Comparison of ENCODE assay signal across 9 mouse cellular contexts in the genomic region with DNA sequence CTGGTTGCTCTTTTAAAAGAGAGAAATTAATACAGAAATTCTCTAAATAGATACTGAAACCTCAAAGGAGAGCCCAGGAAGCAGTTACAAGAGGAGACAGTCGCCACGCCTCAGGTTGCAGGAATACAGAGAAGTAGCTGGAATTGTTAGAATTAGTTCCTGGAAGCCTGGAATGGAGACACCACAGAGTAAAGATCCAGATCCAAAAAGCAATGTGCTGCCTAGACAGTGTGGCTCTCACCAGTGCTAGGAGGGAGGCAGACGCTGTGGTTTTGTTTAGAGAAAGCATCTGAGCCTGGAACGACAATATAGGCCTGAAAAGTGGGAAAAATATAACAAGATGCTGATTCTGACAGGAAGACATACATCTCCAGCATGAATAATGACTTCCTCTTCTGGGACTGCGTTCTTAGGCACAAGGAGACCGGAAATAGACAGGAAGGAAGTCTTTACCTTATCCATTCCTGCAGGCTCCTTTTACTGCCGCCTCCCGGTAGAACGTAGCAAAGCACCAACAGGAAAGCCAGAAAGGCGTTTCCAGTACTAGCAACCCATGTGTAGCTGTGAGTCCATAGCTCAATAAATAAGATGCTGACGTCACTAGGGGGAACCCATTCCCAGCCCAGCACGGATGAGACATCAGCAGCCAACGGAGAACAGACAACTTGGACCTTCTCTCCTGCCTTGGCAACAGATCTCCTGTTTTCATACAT. TPM values are rescaled to one million over a fixed set of nuclear protein-coding genes. Genes with fewer than 3 reads are reported as not detected.
A peak's percentile ranks its signal among the peaks of the same experiment; 100 is the strongest.
DNase-seq lines count a peak whose midpoint lies in the region; ATAC-seq and TF ChIP-seq lines count a peak whose summit lies in the region.
"Had no signal": no experiment of that assay in that cellular context is flagged by ENCODE, and none has a peak within 500 bp of the region (broad histone marks: within the 10 kb centered on the region; RNA-seq: fewer than 3 reads in every experiment).

No protein-coding gene starts in this region.

- peak; percentile 20 for TF ChIP-seq CTCF in left cerebral cortex, adult 2 months (IDR thresholded peaks at IDR 0.05)
- TF ChIP-seq CTCF in thymus, adult 2 months (IDR thresholded peaks at IDR 0.05; ENCODE audit: borderline replicate concordance, control insufficient read depth, extremely low read depth, insufficient read depth, low read length, poor library complexity) = no peak

- 14% methylated on average over 13 of the region's 13 CpGs for WGBS in thymus, adult 2 months
- WGBS in midbrain, embryonic 16.5 days = 78% methylated on average over 13 of the region's 13 CpGs

- intact Hi-C loops in left cerebral cortex, adult 2 months (cut with DNase I) = no loop called here

- ATAC-seq in midbrain, embryonic 16.5 days = no peak

- H3K27me3 ChIP-seq in thymus, adult 2 months (ENCODE audit: control insufficient read depth, insufficient read depth, low read length) = no peaks in the 10 kb centered on the region
- H3K27me3 ChIP-seq in midbrain, embryonic 16.5 days (ENCODE audit: control insufficient read depth, insufficient read depth, low read depth, low read length) = no peaks in the 10 kb centered on the region
- H3K27me3 ChIP-seq: neural tube, embryonic 13.5 days had no signal

- H3K4me2 ChIP-seq in midbrain, embryonic 16.5 days (ENCODE audit: low read length) = no peak overlapping the region
- H3K4me2 ChIP-seq: neural tube, embryonic 13.5 days had no signal

- H3K9ac ChIP-seq in midbrain, embryonic 16.5 days (ENCODE audit: low read depth, low read length) = no peak overlapping the region
- H3K9ac ChIP-seq: neural tube, embryonic 13.5 days had no signal

- no peak overlapping the region for H3K4me3 ChIP-seq in left cerebral cortex, adult 2 months
- no peak overlapping the region for H3K4me3 ChIP-seq in thymus, adult 2 months (ENCODE audit: control insufficient read depth, insufficient read depth, low read length)
- H3K4me3 ChIP-seq in midbrain, embryonic 16.5 days (ENCODE audit: low read depth, low read length) = no peak overlapping the region
- H3K4me3 ChIP-seq: neural tube, embryonic 13.5 days had no signal

- TF ChIP-seq POLR2A in thymus, adult 2 months (IDR thresholded peaks at IDR 0.05; ENCODE audit: control insufficient read depth, extremely low read depth, insufficient read depth, low read length, poor library complexity) = no peak

- no peak for DNase-seq in left cerebral cortex, adult 2 months (ENCODE audit: extremely low spot score in 1 of 2, low spot score in 2 of 2)
- DNase-seq in left cerebral cortex, adult 9 months (ENCODE audit: low spot score in 2 of 2) = no peak
- peak; percentile 23 for DNase-seq in c-Kit-positive CD71-positive TER-119-negative erythroid progenitor cells, embryonic 14.5 days (ENCODE audit: low read depth)
- peak; percentile 31 to 57 for DNase-seq in kidney, postnatal 36 days
- peak; percentile 30 for DNase-seq in thymus, adult 2 months
- no peak for DNase-seq in MN1 (ENCODE audit: low spot score)
- no peak for DNase-seq in ovary, postnatal 10 days (ENCODE audit: low spot score)

- H3K9me3 ChIP-seq in midbrain, embryonic 16.5 days (replicated peaks; ENCODE audit: control insufficient read depth, low read length, poor library complexity, severe bottlenecking) = no peaks in the 10 kb centered on the region
- H3K9me3 ChIP-seq: neural tube, embryonic 13.5 days had no signal

- H3K36me3 ChIP-seq in thymus, adult 2 months (ENCODE audit: control insufficient read depth, insufficient read depth, low read length) = no peaks in the 10 kb centered on the region
- H3K36me3 ChIP-seq in midbrain, embryonic 16.5 days (ENCODE audit: control insufficient read depth, insufficient read depth, low read length) = no peaks in the 10 kb centered on the region
- H3K36me3 ChIP-seq: neural tube, embryonic 13.5 days had no signal

- H3K4me1 ChIP-seq in thymus, adult 2 months (replicated peaks; ENCODE audit: control insufficient read depth, insufficient read depth, low read length) = peaks cover 2% of the 10 kb centered on the region
- no peaks in the 10 kb centered on the region; the same call in 1 of the 2 replicates for H3K4me1 ChIP-seq in midbrain, embryonic 16.5 days (ENCODE audit: control insufficient read depth, insufficient read depth, low read length)

- no peak overlapping the region for H3K27ac ChIP-seq in left cerebral cortex, adult 2 months
- no peak overlapping the region for H3K27ac ChIP-seq in thymus, adult 2 months (ENCODE audit: control insufficient read depth, insufficient read depth, low read length)
- H3K27ac ChIP-seq in midbrain, embryonic 16.5 days (ENCODE audit: low read length) = no peak overlapping the region
- H3K27ac ChIP-seq: neural tube, embryonic 13.5 days had no signal

RNA-seq across cellular contexts. Expression of gene Sfrp2, which starts 59.4 kb away (rescaled TPM):
- total RNA-seq in left cerebral cortex, adult 2 months (2021) = 1 to 10 TPM; 2.6 to 2.8 TPM
- 7.2 and 12.8 TPM in 2 replicates for polyA plus RNA-seq in thymus, adult 2 months (2012; rRNA removed)
- 37.8 and 46.7 TPM in 2 replicates for polyA plus RNA-seq in midbrain, embryonic 16.5 days (2015; fragmentation: Nextera tagmentation; extraction: Ambion mirVana)

Comparison
In these comparisons a context has a peak if more than half of its experiments do, and no peak if none do; other contexts are left out.
1. DNase-seq: peak in c-Kit-positive CD71-positive TER-119-negative erythroid progenitor cells, embryonic 14.5 days (single experiment), kidney, postnatal 36 days (2 of 2) and thymus, adult 2 months (single experiment); none in left cerebral cortex, adult 2 months (0 of 2), left cerebral cortex, adult 9 months (0 of 2), MN1 (single experiment) and ovary, postnatal 10 days (single experiment).